Mouse (Mus musculus) cortical plate, adult 2 months (tissue): ENCODE measurements around the gene Lgals4.

Experiments used
- CTCF ChIP-seq: fragments of 200-500 bp; IDR thresholded peaks from 2 replicates; pipeline ENCODE4 v1.5.1; 2011; ENCODE audit warnings: mild to moderate bottlenecking, control low read depth, low read length; ENCODE audit not compliant: insufficient read depth; ENCODE audit errors: extremely low read depth
- POLR2A ChIP-seq: fragments of 200-500 bp; IDR thresholded peaks from 2 replicates; pipeline ENCODE4 v1.6.1; 2011; ENCODE audit warnings: mild to moderate bottlenecking, low read length, control low read depth; ENCODE audit not compliant: insufficient read depth; ENCODE audit errors: extremely low read depth

DNA sequence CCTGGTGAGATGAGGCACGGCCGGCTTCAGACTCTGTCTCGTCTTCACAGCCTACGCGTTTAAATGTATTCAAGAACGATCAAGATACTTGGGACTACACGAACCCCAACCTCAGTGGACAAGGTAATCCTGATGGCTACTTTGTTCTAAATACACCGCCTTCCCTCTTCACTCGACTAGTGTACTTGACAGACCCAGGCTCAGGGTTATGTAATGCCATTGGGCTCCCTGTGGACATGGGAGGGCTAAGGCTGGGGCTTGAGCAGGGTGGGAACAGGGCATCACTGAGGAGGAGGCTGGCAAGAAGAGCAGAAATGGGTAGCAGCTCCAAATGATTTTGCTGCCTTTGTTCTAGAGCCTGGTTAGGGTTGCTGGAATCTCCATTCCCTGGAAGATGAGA, 18.4 kb upstream of the Lgals4 start:
- TF ChIP-seq POLR2A (no peak), CTCF (no peak)
